Mouse (Mus musculus): Measurements from ENCODE around the gene Vamp2. TPM values are rescaled to one million over a fixed set of nuclear protein-coding genes. Genes with fewer than 3 reads are reported as not detected.
A peak's percentile ranks its signal among the peaks of the same experiment; 100 is the strongest.

Vamp2 gene
- polyA plus RNA-seq, 1 experiment from 2014 or later, result 43.0 TPM

GRCm38 (mm10) chr11:69105796-69106195, 17.5 kb downstream of the Vamp2 start:
- no peak overlapping the region for H3K9ac ChIP-seq (ENCODE audit: low read length)
- ATAC-seq (ENCODE audit: low FRiP score, low TSS enrichment), result no peak
- no peak overlapping the region for H3K4me3 ChIP-seq (ENCODE audit: low read depth, low read length)
- no peaks in the 10 kb centered on the region for H3K27me3 ChIP-seq (ENCODE audit: control insufficient read depth, insufficient read depth, low read length)
- no peak for DNase-seq (ENCODE audit: low spot score)
- 68% methylated on average over 2 of the region's 2 CpGs for WGBS
- peaks cover 86% of the 10 kb centered on the region for H3K36me3 ChIP-seq (ENCODE audit: control insufficient read depth, insufficient read depth, low read length)
- no peaks in the 10 kb centered on the region for H3K9me3 ChIP-seq (ENCODE audit: control insufficient read depth, low read length)
- TF ChIP-seq EP300 (optimal IDR thresholded peaks at IDR 0.05), result no peak
- no peak for TF ChIP-seq CTCF (IDR thresholded peaks at IDR 0.05; ENCODE audit: low read depth)
- H3K4me2 ChIP-seq (replicated peaks; ENCODE audit: low read depth), result no peak overlapping the region
- no peaks in the 10 kb centered on the region for H3K4me1 ChIP-seq (replicated peaks; ENCODE audit: control insufficient read depth, insufficient read depth)
- H3K27ac ChIP-seq (replicated peaks), result no peak overlapping the region

- Histone ChIP-seq H3K4me1 (replicated peaks; ENCODE audit: control insufficient read depth, insufficient read depth) (no peaks in the 10 kb centered on the region), H3K9me3 (ENCODE audit: control insufficient read depth, low read length) (no peaks in the 10 kb centered on the region), H3K4me2 (replicated peaks; ENCODE audit: low read depth) (no peak overlapping the region), H3K9ac (ENCODE audit: low read length) (no peak overlapping the region), H3K36me3 (ENCODE audit: control insufficient read depth, insufficient read depth, low read length) (peaks cover 81% of the 10 kb centered on the region), H3K27ac (replicated peaks) (no peak overlapping the region), H3K4me3 (ENCODE audit: low read depth, low read length) (no peak overlapping the region), H3K27me3 (ENCODE audit: control insufficient read depth, insufficient read depth, low read length) (no peaks in the 10 kb centered on the region)
- no peak for TF ChIP-seq CTCF (IDR thresholded peaks at IDR 0.05; ENCODE audit: low read depth)
- no peak for TF ChIP-seq EP300 (optimal IDR thresholded peaks at IDR 0.05)
- ATAC-seq (ENCODE audit: low FRiP score, low TSS enrichment) (no peak), DNase-seq (ENCODE audit: low spot score) (no peak)
- 90% methylated on average over 11 of the region's 11 CpGs for WGBS
Observed at GRCm38 (mm10) chr11:69106299-69106698, 18.0 kb downstream of the Vamp2 start.

GRCm38 (mm10) chr11:69106842-69107241, 18.6 kb downstream of the Vamp2 start:
- H3K27me3 ChIP-seq (ENCODE audit: control insufficient read depth, insufficient read depth, low read length), result no peaks in the 10 kb centered on the region
- H3K4me1 ChIP-seq (replicated peaks; ENCODE audit: control insufficient read depth, insufficient read depth), result no peaks in the 10 kb centered on the region
- no peak overlapping the region for H3K4me2 ChIP-seq (replicated peaks; ENCODE audit: low read depth)
- 86% methylated on average over 11 of the region's 11 CpGs for WGBS
- ATAC-seq (ENCODE audit: low FRiP score, low TSS enrichment) (no peak), DNase-seq (ENCODE audit: low spot score) (no peak)
- H3K9ac ChIP-seq (ENCODE audit: low read length), result no peak overlapping the region
- no peak overlapping the region for H3K4me3 ChIP-seq (ENCODE audit: low read depth, low read length)
- H3K27ac ChIP-seq (replicated peaks), result no peak overlapping the region
- peaks cover 76% of the 10 kb centered on the region for H3K36me3 ChIP-seq (ENCODE audit: control insufficient read depth, insufficient read depth, low read length)
- TF ChIP-seq CTCF (IDR thresholded peaks at IDR 0.05; ENCODE audit: low read depth) (no peak), EP300 (optimal IDR thresholded peaks at IDR 0.05) (no peak)
- no peaks in the 10 kb centered on the region for H3K9me3 ChIP-seq (ENCODE audit: control insufficient read depth, low read length)

- DNase-seq (ENCODE audit: low spot score), result no peak
- Histone ChIP-seq H3K4me1 (replicated peaks; ENCODE audit: control insufficient read depth, insufficient read depth) (no peaks in the 10 kb centered on the region), H3K9me3 (ENCODE audit: control insufficient read depth, low read length) (no peaks in the 10 kb centered on the region), H3K27me3 (ENCODE audit: control insufficient read depth, insufficient read depth, low read length) (no peaks in the 10 kb centered on the region), H3K4me2 (replicated peaks; ENCODE audit: low read depth) (no peak overlapping the region), H3K27ac (replicated peaks) (no peak overlapping the region), H3K4me3 (ENCODE audit: low read depth, low read length) (no peak overlapping the region), H3K36me3 (ENCODE audit: control insufficient read depth, insufficient read depth, low read length) (peaks cover 68% of the 10 kb centered on the region), H3K9ac (ENCODE audit: low read length) (no peak overlapping the region)
- ATAC-seq (ENCODE audit: low FRiP score, low TSS enrichment), result no peak
- 90% methylated on average over 11 of the region's 11 CpGs for WGBS
- TF ChIP-seq EP300 (optimal IDR thresholded peaks at IDR 0.05) (no peak), CTCF (IDR thresholded peaks at IDR 0.05; ENCODE audit: low read depth) (no peak)
Observed at GRCm38 (mm10) chr11:69107676-69108075, 19.4 kb downstream of the Vamp2 start.

- Histone ChIP-seq H3K4me2 (replicated peaks; ENCODE audit: low read depth) (no peak overlapping the region), H3K9ac (ENCODE audit: low read length) (no peak overlapping the region), H3K36me3 (ENCODE audit: control insufficient read depth, insufficient read depth, low read length) (peaks cover 62% of the 10 kb centered on the region), H3K27me3 (ENCODE audit: control insufficient read depth, insufficient read depth, low read length) (no peaks in the 10 kb centered on the region), H3K9me3 (ENCODE audit: control insufficient read depth, low read length) (no peaks in the 10 kb centered on the region), H3K27ac (replicated peaks) (no peak overlapping the region), H3K4me3 (ENCODE audit: low read depth, low read length) (no peak overlapping the region), H3K4me1 (replicated peaks; ENCODE audit: control insufficient read depth, insufficient read depth) (no peaks in the 10 kb centered on the region)
- ATAC-seq (ENCODE audit: low FRiP score, low TSS enrichment) (no peak), DNase-seq (ENCODE audit: low spot score) (no peak)
- WGBS, result 92% methylated on average over 9 of the region's 9 CpGs
- no peak for TF ChIP-seq CTCF (IDR thresholded peaks at IDR 0.05; ENCODE audit: low read depth)
- no peak for TF ChIP-seq EP300 (optimal IDR thresholded peaks at IDR 0.05)
Observed at GRCm38 (mm10) chr11:69108223-69108622, 19.9 kb downstream of the Vamp2 start.

GRCm38 (mm10) chr11:69109032-69109900, 21.0 kb downstream of the Vamp2 start:
- Histone ChIP-seq H3K27me3 (ENCODE audit: control insufficient read depth, insufficient read depth, low read length) (no peaks in the 10 kb centered on the region), H3K4me1 (replicated peaks; ENCODE audit: control insufficient read depth, insufficient read depth) (no peaks in the 10 kb centered on the region), H3K27ac (replicated peaks) (no peak overlapping the region), H3K9me3 (ENCODE audit: control insufficient read depth, low read length) (no peaks in the 10 kb centered on the region), H3K36me3 (ENCODE audit: control insufficient read depth, insufficient read depth, low read length) (peaks cover 52% of the 10 kb centered on the region), H3K4me2 (replicated peaks; ENCODE audit: low read depth) (no peak overlapping the region), H3K9ac (ENCODE audit: low read length) (no peak overlapping the region), H3K4me3 (ENCODE audit: low read depth, low read length) (no peak overlapping the region)
- ATAC-seq (ENCODE audit: low FRiP score, low TSS enrichment), result peak; percentile 12; the same call in 1 of the 2 replicates
- WGBS, result 81% methylated on average over 13 of the region's 13 CpGs
- DNase-seq (ENCODE audit: low spot score), result no peak
- TF ChIP-seq EP300 (optimal IDR thresholded peaks at IDR 0.05) (no peak), CTCF (IDR thresholded peaks at IDR 0.05; ENCODE audit: low read depth) (no peak)

All from stomach, postnatal 0 days (tissue).